Mouse (Mus musculus): Measurements from ENCODE around the gene Kcp. TPM values are rescaled to one million over a fixed set of nuclear protein-coding genes. Genes with fewer than 3 reads are reported as not detected.

Gene Kcp
- polyA plus RNA-seq, 1 experiment from 2014 or later = 12.9 TPM

GRCm38 (mm10) chr6:29428171-29428570, 79.6 kb downstream of the Kcp start:
- Histone ChIP-seq H3K27me3 (ENCODE audit: control insufficient read depth, insufficient read depth, low read length) (peaks cover 14% of the 10 kb centered on the region), H3K4me2 (replicated peaks; ENCODE audit: low read depth, low read length) (no peak overlapping the region), H3K9me3 (ENCODE audit: control insufficient read depth, low read length) (no peaks in the 10 kb centered on the region), H3K9ac (ENCODE audit: low read depth, low read length) (no peak overlapping the region), H3K4me3 (ENCODE audit: low read depth, low read length) (no peak overlapping the region), H3K27ac (ENCODE audit: low read depth, low read length) (no peak overlapping the region), H3K36me3 (ENCODE audit: control insufficient read depth, insufficient read depth, low read length) (no peaks in the 10 kb centered on the region), H3K4me1 (replicated peaks; ENCODE audit: control insufficient read depth, insufficient read depth, low read length) (peaks cover 3% of the 10 kb centered on the region; the same call in 1 of the 2 replicates)
- 61% methylated on average over 4 of the region's 4 CpGs for WGBS
- DNase-seq (ENCODE audit: low spot score) (no peak), ATAC-seq (ENCODE audit: low FRiP score) (no peak)

GRCm38 (mm10) chr6:29426331-29426730, 81.4 kb downstream of the Kcp start:
- Histone ChIP-seq H3K27me3 (ENCODE audit: control insufficient read depth, insufficient read depth, low read length) (no peaks in the 10 kb centered on the region), H3K4me2 (replicated peaks; ENCODE audit: low read depth, low read length) (no peak overlapping the region), H3K36me3 (ENCODE audit: control insufficient read depth, insufficient read depth, low read length) (no peaks in the 10 kb centered on the region), H3K9me3 (ENCODE audit: control insufficient read depth, low read length) (no peaks in the 10 kb centered on the region), H3K4me1 (replicated peaks; ENCODE audit: control insufficient read depth, insufficient read depth, low read length) (no peaks in the 10 kb centered on the region), H3K27ac (ENCODE audit: low read depth, low read length) (no peak overlapping the region), H3K4me3 (ENCODE audit: low read depth, low read length) (no peak overlapping the region), H3K9ac (ENCODE audit: low read depth, low read length) (no peak overlapping the region)
- no peak for ATAC-seq (ENCODE audit: low FRiP score)
- 81% methylated on average over 6 of the region's 6 CpGs for WGBS
- no peak for DNase-seq (ENCODE audit: low spot score)

GRCm38 (mm10) chr6:29425118-29425517, 82.6 kb downstream of the Kcp start:
- Histone ChIP-seq H3K36me3 (ENCODE audit: control insufficient read depth, insufficient read depth, low read length) (no peaks in the 10 kb centered on the region), H3K4me2 (replicated peaks; ENCODE audit: low read depth, low read length) (no peak overlapping the region), H3K4me1 (replicated peaks; ENCODE audit: control insufficient read depth, insufficient read depth, low read length) (no peaks in the 10 kb centered on the region), H3K9me3 (ENCODE audit: control insufficient read depth, low read length) (no peaks in the 10 kb centered on the region), H3K4me3 (ENCODE audit: low read depth, low read length) (no peak overlapping the region), H3K27me3 (ENCODE audit: control insufficient read depth, insufficient read depth, low read length) (no peaks in the 10 kb centered on the region), H3K27ac (ENCODE audit: low read depth, low read length) (no peak overlapping the region), H3K9ac (ENCODE audit: low read depth, low read length) (no peak overlapping the region)
- ATAC-seq (ENCODE audit: low FRiP score) (no peak), DNase-seq (ENCODE audit: low spot score) (no peak)
- 89% methylated on average over 8 of the region's 8 CpGs for WGBS

Other genes starting within 250 kb of the Kcp start
- 35.9 and 37.8 TPM in 2 replicates for gene Hilpda, start 235.5 kb downstream of the Kcp start, polyA plus RNA-seq (2014; fragmentation: Nextera tagmentation; extraction: Ambion mirVana)
- gene Fam71f2, start 228.4 kb downstream of the Kcp start, polyA plus RNA-seq (2014; fragmentation: Nextera tagmentation; extraction: Ambion mirVana) = 1.0 TPM in 1 of 2 replicates, not detected in the other
- not detected in 2 replicates for gene Fam71f1, start 188.8 kb downstream of the Kcp start, polyA plus RNA-seq (2014; fragmentation: Nextera tagmentation; extraction: Ambion mirVana)
- gene Calu, start 159.9 kb downstream of the Kcp start, polyA plus RNA-seq (2014; fragmentation: Nextera tagmentation; extraction: Ambion mirVana) = 260 and 285 TPM in 2 replicates
- 0.10 and 0.31 TPM in 2 replicates for gene Opn1sw, start 119.5 kb downstream of the Kcp start, polyA plus RNA-seq (2014; fragmentation: Nextera tagmentation; extraction: Ambion mirVana)
- gene Ccdc136, start 111.6 kb downstream of the Kcp start, polyA plus RNA-seq (2014; fragmentation: Nextera tagmentation; extraction: Ambion mirVana) = 25.4 and 27.0 TPM in 2 replicates
- gene Flnc, start 74.7 kb downstream of the Kcp start, polyA plus RNA-seq (2014; fragmentation: Nextera tagmentation; extraction: Ambion mirVana) = 2.5 and 2.9 TPM in 2 replicates
- gene Atp6v1f, start 40.2 kb downstream of the Kcp start, polyA plus RNA-seq (2014; fragmentation: Nextera tagmentation; extraction: Ambion mirVana) = 209 and 215 TPM in 2 replicates
- not detected in 2 replicates for gene Atp6v1fnb, start 36.5 kb downstream of the Kcp start, polyA plus RNA-seq (2014; fragmentation: Nextera tagmentation; extraction: Ambion mirVana)
- 2.5 and 2.7 TPM in 2 replicates for gene Irf5, start 18.7 kb upstream of the Kcp start, polyA plus RNA-seq (2014; fragmentation: Nextera tagmentation; extraction: Ambion mirVana)
- gene Tnpo3, start 101.9 kb upstream of the Kcp start, polyA plus RNA-seq (2014; fragmentation: Nextera tagmentation; extraction: Ambion mirVana) = 97.3 and 118 TPM in 2 replicates
- 5.7 and 6.1 TPM in 2 replicates for gene Tspan33, start 186.3 kb upstream of the Kcp start, polyA plus RNA-seq (2014; fragmentation: Nextera tagmentation; extraction: Ambion mirVana)
- 38.6 and 39.3 TPM in 2 replicates for gene Smo, start 227.6 kb upstream of the Kcp start, polyA plus RNA-seq (2014; fragmentation: Nextera tagmentation; extraction: Ambion mirVana)